Mouse (Mus musculus) olfactory bulb, adult 2 months (tissue): ENCODE measurements around the gene Evi5.

ENCODE experiments used
- CTCF ChIP-seq: fragments of 200-500 bp; IDR thresholded peaks from 2 replicates; pipeline ENCODE4 v1.5.1; 2012; ENCODE audit warnings: low read depth, mild to moderate bottlenecking, low read length, moderate library complexity; ENCODE audit not compliant: insufficient read depth
- POLR2A ChIP-seq: fragments of 200-500 bp; IDR thresholded peaks from 2 replicates; pipeline ENCODE4 v1.6.1; 2012; ENCODE audit warnings: mild to moderate bottlenecking, low read depth, low read length, moderate library complexity; ENCODE audit not compliant: insufficient read depth

GRCm38 (mm10) chr5:107838891-107839644, 35.8 kb downstream of the Evi5 start:
- TF ChIP-seq CTCF = no peak
- TF ChIP-seq POLR2A = no peak
